Comparison of ENCODE assay signal across 13 mouse cellular contexts in the genomic region with DNA sequence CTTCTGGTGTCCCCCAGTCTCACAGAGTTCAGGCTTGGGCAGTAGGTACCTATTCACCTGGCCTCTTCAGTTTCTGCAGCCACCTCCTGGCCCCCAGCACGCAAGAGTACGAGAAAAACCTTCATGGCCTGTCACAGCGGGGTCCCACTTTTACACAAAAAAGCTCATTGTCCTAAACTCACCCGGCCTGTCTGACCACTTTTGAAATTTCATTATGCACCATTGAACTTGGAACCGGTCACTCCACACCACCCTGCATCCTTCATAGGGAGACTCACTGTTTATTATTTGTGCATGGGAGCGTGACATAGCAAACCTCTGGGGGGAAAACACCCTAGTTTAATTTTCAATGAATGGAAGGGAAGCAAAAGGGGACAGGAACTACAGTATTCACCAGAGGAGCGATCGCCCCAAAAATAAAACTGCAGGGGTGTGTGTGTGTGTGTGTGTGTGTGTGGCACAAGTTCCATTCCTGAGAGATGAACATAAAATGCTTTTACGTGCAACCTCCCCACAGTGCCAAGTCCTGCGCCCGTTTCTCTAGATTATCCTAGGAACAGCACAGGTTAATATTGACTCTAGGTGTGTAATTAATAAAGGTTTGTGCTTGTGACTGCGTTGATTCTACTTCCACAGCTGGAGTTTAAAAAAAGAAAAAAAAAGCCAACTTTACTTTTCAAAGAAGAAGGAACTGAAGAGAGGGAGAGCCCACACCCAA. TPM values are rescaled to one million over a fixed set of nuclear protein-coding genes. Genes with fewer than 3 reads are reported as not detected.
DNase-seq lines count a peak whose midpoint lies in the region; ATAC-seq and TF ChIP-seq lines count a peak whose summit lies in the region.
"Had no signal": no experiment of that assay in that cellular context is flagged by ENCODE, and none has a peak within 500 bp of the region (broad histone marks: within the 10 kb centered on the region; RNA-seq: fewer than 3 reads in every experiment).

No protein-coding gene starts in this region.

- no peak overlapping the region for H3K4me3 ChIP-seq in forebrain, embryonic 16.5 days (replicated peaks; ENCODE audit: low read length)
- no peak overlapping the region for H3K4me3 ChIP-seq in forebrain, embryonic 14.5 days (ENCODE audit: low read depth, low read length)
- H3K4me3 ChIP-seq in E14TG2a.4 (replicated peaks; ENCODE audit: low read length) = peak overlapping the region; percentile 48; the same call in 1 of the 2 replicates
- no peak overlapping the region for H3K4me3 ChIP-seq in hindbrain, postnatal 0 days (ENCODE audit: low read length)
- H3K4me3 ChIP-seq in midbrain, embryonic 10.5 days = no peak overlapping the region
- H3K4me3 ChIP-seq in midbrain, embryonic 16.5 days (ENCODE audit: low read depth, low read length) = no peak overlapping the region
- H3K4me3 ChIP-seq: embryonic facial prominence, embryonic 12.5 days; liver, embryonic 12.5 days; midbrain, embryonic 13.5 days had no signal

- 39% methylated on average over 12 of the region's 12 CpGs for WGBS in forebrain, embryonic 16.5 days
- 41% methylated on average over 12 of the region's 12 CpGs for WGBS in forebrain, embryonic 14.5 days
- WGBS in hindbrain, postnatal 0 days = 39% methylated on average over 12 of the region's 12 CpGs
- WGBS in midbrain, embryonic 10.5 days = 75% methylated on average over 12 of the region's 12 CpGs
- 60% methylated on average over 12 of the region's 12 CpGs for WGBS in midbrain, embryonic 16.5 days

- no peaks in the 10 kb centered on the region for H3K27me3 ChIP-seq in forebrain, embryonic 16.5 days (replicated peaks; ENCODE audit: control insufficient read depth, insufficient read depth, low read length)
- no peaks in the 10 kb centered on the region for H3K27me3 ChIP-seq in forebrain, embryonic 14.5 days (replicated peaks; ENCODE audit: control insufficient read depth, insufficient read depth, low read length)
- 0 out of 2 replicates have a peak, but pooled peaks cover 3% of the 10 kb centered on the region for H3K27me3 ChIP-seq in E14TG2a.4 (ENCODE audit: insufficient read depth, low read length)
- no peaks in the 10 kb centered on the region for H3K27me3 ChIP-seq in hindbrain, postnatal 0 days (ENCODE audit: insufficient read depth, low read length)
- H3K27me3 ChIP-seq in midbrain, embryonic 10.5 days (ENCODE audit: low read depth, poor library complexity, severe bottlenecking) = no peaks in the 10 kb centered on the region
- no peaks in the 10 kb centered on the region for H3K27me3 ChIP-seq in midbrain, embryonic 16.5 days (ENCODE audit: control insufficient read depth, insufficient read depth, low read depth, low read length)
- H3K27me3 ChIP-seq: embryonic facial prominence, embryonic 12.5 days; liver, embryonic 12.5 days; midbrain, embryonic 13.5 days had no signal

- no peaks in the 10 kb centered on the region; the same call in 1 of the 2 replicates for H3K4me1 ChIP-seq in forebrain, embryonic 16.5 days (replicated peaks; ENCODE audit: control insufficient read depth, insufficient read depth, low read length)
- no peaks in the 10 kb centered on the region for H3K4me1 ChIP-seq in forebrain, embryonic 14.5 days (ENCODE audit: control insufficient read depth, insufficient read depth, low read length)
- peaks cover 47% of the 10 kb centered on the region for H3K4me1 ChIP-seq in E14TG2a.4 (replicated peaks; ENCODE audit: low read depth, low read length)
- H3K4me1 ChIP-seq in hindbrain, postnatal 0 days (ENCODE audit: insufficient read depth, low read length) = no peaks in the 10 kb centered on the region
- peaks cover 9% of the 10 kb centered on the region for H3K4me1 ChIP-seq in midbrain, embryonic 10.5 days
- H3K4me1 ChIP-seq in midbrain, embryonic 16.5 days (ENCODE audit: control insufficient read depth, insufficient read depth, low read length) = no peaks in the 10 kb centered on the region
- H3K4me1 ChIP-seq: embryonic facial prominence, embryonic 12.5 days; liver, embryonic 12.5 days; midbrain, embryonic 13.5 days had no signal

- no peak overlapping the region for H3K4me2 ChIP-seq in forebrain, embryonic 16.5 days (ENCODE audit: low read length)
- H3K4me2 ChIP-seq in forebrain, embryonic 14.5 days (ENCODE audit: low read length) = no peak overlapping the region
- H3K4me2 ChIP-seq in hindbrain, postnatal 0 days (ENCODE audit: low read depth, low read length) = no peak overlapping the region
- no peak overlapping the region for H3K4me2 ChIP-seq in midbrain, embryonic 16.5 days (ENCODE audit: low read length)
- H3K4me2 ChIP-seq: embryonic facial prominence, embryonic 12.5 days; liver, embryonic 12.5 days; midbrain, embryonic 13.5 days had no signal

- no peak overlapping the region for H3K27ac ChIP-seq in forebrain, embryonic 16.5 days (ENCODE audit: low read length)
- H3K27ac ChIP-seq in forebrain, embryonic 14.5 days (ENCODE audit: low read depth, low read length) = no peak overlapping the region
- no peak overlapping the region for H3K27ac ChIP-seq in hindbrain, postnatal 0 days
- H3K27ac ChIP-seq in midbrain, embryonic 10.5 days (replicated peaks) = no peak overlapping the region
- H3K27ac ChIP-seq in midbrain, embryonic 16.5 days (ENCODE audit: low read length) = no peak overlapping the region
- H3K27ac ChIP-seq: embryonic facial prominence, embryonic 12.5 days; liver, embryonic 12.5 days; midbrain, embryonic 13.5 days had no signal

- no peak for TF ChIP-seq CTCF in E14TG2a.4 (conservative IDR thresholded peaks at IDR 0.05; ENCODE audit: low read length)
- TF ChIP-seq CTCF in hindbrain, postnatal 0 days (IDR thresholded peaks at IDR 0.05; ENCODE audit: low read depth) = no peak

- peak; percentile 43; the same call in 1 of the 2 replicates for ATAC-seq in forebrain, embryonic 16.5 days
- no peak for ATAC-seq in forebrain, embryonic 14.5 days
- 0 out of 2 replicates have a peak, but pooled peaks have one; percentile 37 for ATAC-seq in hindbrain, postnatal 0 days
- ATAC-seq in midbrain, embryonic 16.5 days = no peak
- ATAC-seq: liver, embryonic 12.5 days; midbrain, embryonic 13.5 days had no signal

- H3K9ac ChIP-seq in forebrain, embryonic 16.5 days (replicated peaks; ENCODE audit: low read depth, low read length) = no peak overlapping the region
- no peak overlapping the region for H3K9ac ChIP-seq in forebrain, embryonic 14.5 days (ENCODE audit: low read length)
- no peak overlapping the region for H3K9ac ChIP-seq in hindbrain, postnatal 0 days (replicated peaks; ENCODE audit: low read length)
- H3K9ac ChIP-seq in midbrain, embryonic 16.5 days (ENCODE audit: low read depth, low read length) = no peak overlapping the region
- H3K9ac ChIP-seq: embryonic facial prominence, embryonic 12.5 days; liver, embryonic 12.5 days; midbrain, embryonic 13.5 days had no signal

- no peaks in the 10 kb centered on the region for H3K9me3 ChIP-seq in forebrain, embryonic 16.5 days (ENCODE audit: control insufficient read depth, low read length)
- peaks cover 3% of the 10 kb centered on the region; the same call in 1 of the 2 replicates for H3K9me3 ChIP-seq in forebrain, embryonic 14.5 days (replicated peaks; ENCODE audit: control insufficient read depth, low read length)
- H3K9me3 ChIP-seq in E14TG2a.4 (ENCODE audit: low read length) = peaks cover 4% of the 10 kb centered on the region; the same call in 1 of the 2 replicates
- H3K9me3 ChIP-seq in hindbrain, postnatal 0 days (ENCODE audit: low read length) = no peaks in the 10 kb centered on the region
- H3K9me3 ChIP-seq in midbrain, embryonic 10.5 days (replicated peaks) = peaks cover 11% of the 10 kb centered on the region
- H3K9me3 ChIP-seq in midbrain, embryonic 16.5 days (replicated peaks; ENCODE audit: control insufficient read depth, low read length, poor library complexity, severe bottlenecking) = no peaks in the 10 kb centered on the region
- H3K9me3 ChIP-seq: embryonic facial prominence, embryonic 12.5 days; liver, embryonic 12.5 days had no signal

- H3K36me3 ChIP-seq in forebrain, embryonic 16.5 days (ENCODE audit: control insufficient read depth, insufficient read depth) = peaks cover 3% of the 10 kb centered on the region
- no peaks in the 10 kb centered on the region for H3K36me3 ChIP-seq in forebrain, embryonic 14.5 days (ENCODE audit: control insufficient read depth, insufficient read depth, low read length)
- no peaks in the 10 kb centered on the region; the same call in 1 of the 2 replicates for H3K36me3 ChIP-seq in E14TG2a.4 (ENCODE audit: insufficient read depth, low read length)
- H3K36me3 ChIP-seq in hindbrain, postnatal 0 days (ENCODE audit: insufficient read depth, low read length) = no peaks in the 10 kb centered on the region
- peaks cover 11% of the 10 kb centered on the region for H3K36me3 ChIP-seq in midbrain, embryonic 10.5 days
- no peaks in the 10 kb centered on the region for H3K36me3 ChIP-seq in midbrain, embryonic 16.5 days (ENCODE audit: control insufficient read depth, insufficient read depth, low read length)

- DNase-seq in forebrain, embryonic 14.5 days (ENCODE audit: low spot score) = no peak
- no peak for DNase-seq in hindbrain, postnatal 0 days (ENCODE audit: low spot score)
- DNase-seq in kidney, postnatal 14 days = peak; percentile 71
- no peak for DNase-seq in cerebellum, postnatal 14 days
- no peak for DNase-seq in midbrain, embryonic 10.5 days (ENCODE audit: low spot score)
- DNase-seq: adrenal gland, adult 8-10 months; thymus, adult 2 months had no signal

RNA-seq across cellular contexts. Expression of a gene that starts 36.4 kb away (rescaled TPM):
- polyA plus RNA-seq in forebrain, embryonic 16.5 days (2015; fragmentation: Nextera tagmentation; extraction: Ambion mirVana) = 42.1 and 43.5 TPM in 2 replicates
- polyA plus RNA-seq in forebrain, embryonic 14.5 days (2014; fragmentation: Nextera tagmentation; extraction: Ambion mirVana) = 33.3 and 37.5 TPM in 2 replicates
- 94.5 and 101 TPM in 2 replicates for total RNA-seq in hindbrain, postnatal 0 days (2014; rRNA removed)
- 36.3 and 36.7 TPM in 2 replicates for polyA plus RNA-seq in hindbrain, postnatal 0 days (2015; fragmentation: Nextera tagmentation; extraction: Ambion mirVana)
- 22.2 and 28.2 TPM in 2 replicates for polyA plus RNA-seq in midbrain, embryonic 10.5 days (2016; fragmentation: Nextera tagmentation; extraction: Ambion mirVana)
- polyA plus RNA-seq in midbrain, embryonic 16.5 days (2015; fragmentation: Nextera tagmentation; extraction: Ambion mirVana) = 37.8 and 38.0 TPM in 2 replicates

RNA-seq across cellular contexts. Expression of a gene that starts 50.8 kb away (rescaled TPM):
- polyA plus RNA-seq in forebrain, embryonic 16.5 days (2015; fragmentation: Nextera tagmentation; extraction: Ambion mirVana) = 44.5 and 46.2 TPM in 2 replicates
- 39.6 and 45.0 TPM in 2 replicates for polyA plus RNA-seq in forebrain, embryonic 14.5 days (2014; fragmentation: Nextera tagmentation; extraction: Ambion mirVana)
- total RNA-seq in hindbrain, postnatal 0 days (2014; rRNA removed) = 37.0 and 40.4 TPM in 2 replicates
- 25.3 and 26.3 TPM in 2 replicates for polyA plus RNA-seq in hindbrain, postnatal 0 days (2015; fragmentation: Nextera tagmentation; extraction: Ambion mirVana)
- polyA plus RNA-seq in midbrain, embryonic 10.5 days (2016; fragmentation: Nextera tagmentation; extraction: Ambion mirVana) = 32.5 and 39.2 TPM in 2 replicates
- 41.4 and 43.6 TPM in 2 replicates for polyA plus RNA-seq in midbrain, embryonic 16.5 days (2015; fragmentation: Nextera tagmentation; extraction: Ambion mirVana)

RNA-seq across cellular contexts. Expression of a gene that starts 51.0 kb away (rescaled TPM):
- polyA plus RNA-seq in forebrain, embryonic 16.5 days (2015; fragmentation: Nextera tagmentation; extraction: Ambion mirVana) = 33.4 and 37.9 TPM in 2 replicates
- polyA plus RNA-seq in forebrain, embryonic 14.5 days (2014; fragmentation: Nextera tagmentation; extraction: Ambion mirVana) = 49.7 and 51.4 TPM in 2 replicates
- 8.5 and 11.0 TPM in 2 replicates for total RNA-seq in hindbrain, postnatal 0 days (2014; rRNA removed)
- polyA plus RNA-seq in hindbrain, postnatal 0 days (2015; fragmentation: Nextera tagmentation; extraction: Ambion mirVana) = 30.5 and 32.2 TPM in 2 replicates
- 41.6 and 45.5 TPM in 2 replicates for polyA plus RNA-seq in midbrain, embryonic 10.5 days (2016; fragmentation: Nextera tagmentation; extraction: Ambion mirVana)
- polyA plus RNA-seq in midbrain, embryonic 16.5 days (2015; fragmentation: Nextera tagmentation; extraction: Ambion mirVana) = 29.4 and 36.0 TPM in 2 replicates

Comparison
In these comparisons a context has a peak if more than half of its experiments do, and no peak if none do; other contexts are left out.
1. ATAC-seq: peak in forebrain, embryonic 16.5 days (single experiment) and hindbrain, postnatal 0 days (single experiment); none in forebrain, embryonic 14.5 days (single experiment) and midbrain, embryonic 16.5 days (single experiment).